Mouse (Mus musculus): ENCODE measurements at regions not wholly inside any gene's neighbourhood (a gene's known extent, or its start where the extent isn't known, plus 50 kb on each side); places are given as distances from the start of the nearest gene placed in this dataset.

DNA sequence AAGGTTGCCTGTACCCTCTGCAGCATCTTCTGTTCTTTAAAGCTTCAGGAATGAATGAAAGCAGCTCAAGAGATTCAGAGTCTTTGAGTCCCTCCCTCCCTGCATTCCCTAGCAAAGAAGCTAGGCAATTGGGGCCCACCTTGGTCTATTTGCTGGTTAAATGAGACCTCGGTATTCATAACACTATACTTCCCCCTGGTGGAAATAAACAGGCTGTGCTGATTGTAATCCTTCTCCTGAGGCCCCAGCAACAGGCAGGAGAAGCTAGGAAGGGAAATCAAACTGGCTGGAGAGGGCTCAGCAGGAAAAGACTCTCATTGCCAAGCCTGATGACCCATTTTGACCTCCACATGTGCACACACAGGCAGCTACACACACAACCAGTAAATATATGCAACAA lies 137.1 kb downstream of the Sh3bp4 start:
- DNase-seq = no peak

DNA sequence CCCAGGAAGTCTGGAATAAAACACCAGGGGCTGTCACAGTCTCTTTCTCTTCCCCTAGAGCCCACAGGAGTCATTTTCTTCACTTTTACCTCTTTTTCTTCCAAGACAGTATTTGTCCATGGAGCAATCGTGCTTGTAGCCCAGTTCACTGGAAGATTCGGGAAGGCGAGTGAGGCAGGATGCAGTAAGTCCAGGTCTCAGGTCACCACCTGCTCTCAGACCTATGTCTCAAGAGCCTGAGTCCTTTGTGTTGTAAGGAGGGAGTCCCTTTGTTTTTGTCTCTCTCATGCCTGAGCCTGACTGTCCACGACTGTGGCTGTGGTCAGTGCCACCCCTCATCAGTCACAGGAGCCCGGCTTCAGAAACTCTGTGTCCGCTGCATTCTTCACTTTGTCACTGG lies 140.9 kb downstream of the Sh3bp4 start:
- DNase-seq = no peak

DNA sequence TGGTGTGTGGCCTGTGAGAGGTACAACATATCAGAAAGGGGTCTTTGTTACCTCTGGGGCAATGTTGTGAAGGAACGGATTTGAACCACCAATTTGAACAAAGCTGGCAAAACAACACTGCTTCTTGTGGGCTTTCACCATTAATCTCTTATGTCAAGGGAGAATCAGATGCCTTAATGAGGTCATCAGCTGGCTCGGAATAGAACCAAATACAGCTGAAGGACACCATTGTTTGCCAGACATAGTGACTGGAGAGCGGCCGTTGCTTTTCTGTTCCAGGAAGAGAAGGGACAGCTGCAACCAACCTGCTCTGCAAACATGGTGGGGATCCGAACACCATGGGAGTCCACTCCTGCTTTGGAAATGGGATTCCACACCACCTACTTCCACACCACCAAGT lies 158.2 kb downstream of the Sh3bp4 start:
- peak; percentile 31 for DNase-seq

DNA sequence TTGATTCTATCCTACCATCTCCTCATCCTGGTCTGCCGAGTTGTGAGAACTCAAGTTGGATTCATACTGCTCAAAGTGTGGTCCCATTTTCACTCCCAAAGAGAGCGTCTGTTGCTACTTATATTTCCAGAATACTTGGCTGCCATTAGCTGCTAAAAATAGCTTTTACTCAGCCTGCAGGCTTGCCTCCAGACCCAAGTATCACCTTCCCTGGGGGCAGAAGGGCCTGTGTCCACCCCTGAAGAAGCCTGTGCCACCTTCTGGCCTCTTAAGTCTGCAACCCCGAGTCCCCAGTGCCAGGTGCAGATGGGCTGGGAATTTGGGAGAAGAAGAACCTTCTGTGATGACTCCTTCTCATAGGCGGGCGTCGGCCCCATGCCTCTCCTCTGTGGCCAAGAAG lies 161.5 kb downstream of the Sh3bp4 start:
- no peak for DNase-seq

DNA sequence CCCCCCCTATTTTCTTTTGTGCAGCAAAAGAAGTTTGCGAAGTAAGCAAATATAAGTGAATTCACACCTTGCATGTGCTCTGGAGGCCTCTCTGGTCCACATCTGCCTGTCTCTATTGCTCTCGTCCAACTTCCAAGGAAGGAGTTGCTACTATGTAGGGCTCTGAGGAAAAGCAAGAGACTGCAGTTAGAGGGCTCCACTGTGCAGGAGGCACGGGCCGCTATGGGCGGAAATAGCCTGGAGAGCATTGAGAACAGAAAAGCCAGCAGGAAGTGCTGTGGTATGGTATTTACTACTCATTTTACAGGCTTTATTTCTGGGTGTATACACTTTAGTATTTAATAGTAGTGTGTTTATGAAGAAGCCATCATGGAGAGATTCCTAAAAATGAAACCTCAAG lies 162.2 kb downstream of the Sh3bp4 start:
- DNase-seq = no peak

DNA sequence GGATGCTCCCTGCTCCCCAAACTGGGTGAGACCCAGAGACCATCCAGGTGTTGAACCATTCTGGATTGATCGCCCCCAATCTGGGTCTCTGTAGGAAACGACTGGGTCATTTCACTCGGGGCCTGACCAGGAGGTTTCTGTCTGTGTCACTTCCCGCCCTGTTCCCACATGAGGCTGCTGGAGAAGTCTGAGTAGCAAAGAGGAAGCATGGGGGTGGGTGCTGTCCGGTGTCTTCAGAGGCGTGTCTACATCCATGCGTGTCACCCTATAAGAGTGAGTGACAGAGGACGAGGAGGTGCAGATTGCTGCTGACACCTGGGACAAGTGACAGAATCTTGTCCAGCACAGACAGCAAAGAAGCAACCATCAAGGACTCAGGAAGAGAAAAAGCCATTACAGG lies 164.7 kb downstream of the Sh3bp4 start:
- no peak for DNase-seq

DNA sequence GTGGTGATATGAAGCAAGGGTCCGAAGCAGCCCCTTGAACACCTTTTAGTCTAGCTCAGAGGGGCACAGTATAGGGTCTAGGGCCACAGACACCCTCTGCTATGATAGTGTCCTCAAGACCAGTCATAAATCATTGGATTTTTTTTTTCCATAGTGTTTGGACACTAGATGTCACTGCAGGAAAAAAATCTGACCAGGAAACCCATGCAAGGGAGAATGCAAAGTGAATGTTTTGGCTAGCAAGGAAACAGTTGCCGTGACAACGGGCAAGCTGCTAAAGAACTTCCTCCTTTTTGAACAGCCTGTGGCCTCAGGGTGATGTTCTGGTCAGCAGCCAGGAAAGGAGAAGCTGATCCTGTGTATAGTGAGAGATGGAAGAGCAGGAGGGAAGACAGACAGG lies 165.1 kb downstream of the Sh3bp4 start:
- DNase-seq = peak; percentile 65

DNA sequence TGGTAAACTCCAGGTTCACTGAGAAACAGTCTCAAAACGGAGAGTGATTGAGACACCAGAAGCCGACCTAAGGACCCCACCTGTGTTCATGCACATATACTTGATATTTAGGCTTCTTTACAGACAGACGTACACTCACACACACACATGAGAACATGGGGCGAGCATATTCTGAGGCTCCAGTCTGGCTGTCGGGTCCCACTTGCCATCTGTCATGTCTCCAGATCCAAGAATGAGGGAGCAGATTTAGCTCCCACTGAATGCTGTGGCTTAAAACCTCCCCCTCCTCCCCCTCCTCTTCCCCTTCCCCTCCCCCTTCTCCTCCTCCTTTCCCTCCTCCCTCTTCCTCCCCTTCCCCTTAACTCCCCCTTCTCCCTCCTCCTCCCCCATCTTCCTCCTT lies 167.5 kb downstream of the Sh3bp4 start:
- no peak for DNase-seq

DNA sequence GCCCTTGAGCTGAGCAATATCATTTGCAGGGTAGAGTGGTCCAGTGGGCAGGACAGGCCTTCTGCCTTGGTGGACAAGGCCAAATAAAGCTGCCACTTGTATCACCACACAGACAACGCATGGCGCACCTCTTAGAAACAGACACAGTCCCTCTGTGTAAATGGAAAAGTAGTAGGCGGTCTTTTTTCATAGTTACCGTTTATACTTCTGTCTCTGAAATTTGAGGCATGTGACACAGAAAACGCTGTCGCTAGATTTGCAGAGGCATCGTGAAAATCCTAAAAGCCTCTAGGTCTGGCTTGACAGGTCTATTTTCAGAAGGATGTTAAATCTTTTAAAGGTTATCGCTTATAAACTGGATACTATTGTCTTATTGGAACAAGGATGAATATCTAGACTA lies 174.4 kb downstream of the Sh3bp4 start:
- DNase-seq = no peak

DNA sequence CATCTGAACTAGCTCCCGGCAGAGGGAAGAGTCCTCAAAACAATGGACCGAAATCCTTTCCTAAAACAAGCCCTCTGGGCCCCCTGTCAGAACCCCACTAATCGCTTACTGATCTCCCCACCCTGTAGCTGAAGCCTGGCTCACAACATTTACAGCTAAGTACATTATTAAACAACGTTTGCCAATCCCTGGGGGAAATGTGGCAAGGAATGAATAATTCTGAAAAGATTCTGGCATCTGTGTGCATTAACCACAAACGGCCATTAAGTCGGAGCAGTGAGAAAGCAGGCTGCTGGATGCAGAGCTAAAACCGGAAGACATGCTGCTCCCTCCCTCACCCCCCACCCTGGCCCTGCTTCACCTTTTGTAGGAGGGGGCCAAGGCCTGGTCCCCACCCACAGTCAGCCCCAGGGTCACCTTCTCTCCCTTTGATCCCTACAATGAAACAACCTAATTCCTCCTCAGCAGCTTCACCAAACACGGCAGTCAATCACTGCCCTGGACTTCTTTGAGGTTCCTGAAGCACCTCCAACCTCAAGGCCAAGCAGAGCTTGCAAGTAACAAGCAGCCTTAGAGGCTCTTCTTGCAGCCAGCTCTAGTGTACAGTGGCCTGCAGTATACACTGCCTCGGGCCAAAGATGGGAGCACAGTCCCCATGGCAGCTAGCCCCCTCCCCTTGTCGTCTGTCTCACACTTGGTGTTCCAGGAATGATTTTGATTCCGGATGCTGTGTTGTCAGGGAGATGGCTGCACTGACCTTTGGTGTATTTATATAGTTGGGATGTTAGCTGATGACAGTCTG lies 175.2 kb downstream of the Sh3bp4 start:
- DNase-seq = no peak

DNA sequence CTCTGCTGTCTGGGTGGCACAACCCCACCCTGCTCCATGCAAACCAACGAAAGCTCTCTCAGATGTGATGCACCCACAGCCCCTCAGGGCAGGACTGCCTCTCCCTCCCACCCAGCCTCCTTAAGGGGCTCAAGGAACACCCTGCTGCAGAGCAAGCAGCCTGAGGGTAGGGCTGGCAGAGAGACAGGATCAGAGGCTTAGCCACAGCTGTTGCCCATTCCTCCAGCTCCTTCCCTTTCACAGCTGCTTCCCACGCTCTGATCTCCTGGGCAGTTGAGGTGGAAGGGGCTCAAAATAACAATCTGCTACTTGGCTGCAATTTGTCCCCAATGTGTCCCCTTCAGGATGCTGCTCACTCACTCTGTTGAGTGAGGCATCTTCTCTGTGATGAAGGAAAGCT lies 181.5 kb downstream of the Sh3bp4 start:
- DNase-seq = no peak

DNA sequence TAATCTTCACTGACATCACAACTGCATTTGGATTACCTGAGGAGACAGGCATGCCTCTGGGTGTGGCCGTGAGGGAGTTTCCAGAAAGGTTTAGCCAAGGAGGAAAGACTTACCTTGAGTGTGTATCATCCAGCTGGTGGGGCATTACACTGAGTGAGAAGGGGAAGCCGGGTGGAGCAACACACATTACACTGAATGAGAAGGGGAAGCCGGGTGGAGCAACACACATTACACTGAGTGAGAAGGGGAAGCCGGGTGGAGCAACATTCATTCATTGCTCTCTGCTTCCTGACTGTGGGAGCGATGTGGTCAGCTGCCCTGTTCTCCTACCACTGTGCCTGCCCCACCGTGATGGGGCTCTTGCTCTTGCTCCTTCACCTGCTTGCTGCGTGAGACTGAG lies 182.3 kb downstream of the Sh3bp4 start:
- no peak for DNase-seq

DNA sequence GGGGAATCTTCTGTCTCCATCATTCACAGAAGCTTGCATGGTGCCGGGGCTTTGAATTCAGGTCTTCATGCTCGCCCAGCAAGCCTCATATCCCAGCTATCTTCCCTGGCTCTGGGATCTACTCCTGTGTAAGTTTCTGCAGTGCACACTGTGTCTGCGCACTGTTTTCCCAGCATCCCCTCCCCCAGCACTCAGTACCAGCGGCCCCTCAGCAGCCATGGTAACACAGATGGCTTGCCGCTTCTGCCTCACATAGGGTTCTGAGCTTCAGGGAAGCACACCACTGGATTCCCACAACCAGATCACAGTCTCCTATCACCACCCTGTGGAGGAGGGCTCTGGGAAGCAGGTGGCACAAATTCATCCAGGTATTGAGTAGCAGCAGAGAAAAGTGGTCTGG lies 187.7 kb downstream of the Sh3bp4 start:
- no peak for DNase-seq

DNA sequence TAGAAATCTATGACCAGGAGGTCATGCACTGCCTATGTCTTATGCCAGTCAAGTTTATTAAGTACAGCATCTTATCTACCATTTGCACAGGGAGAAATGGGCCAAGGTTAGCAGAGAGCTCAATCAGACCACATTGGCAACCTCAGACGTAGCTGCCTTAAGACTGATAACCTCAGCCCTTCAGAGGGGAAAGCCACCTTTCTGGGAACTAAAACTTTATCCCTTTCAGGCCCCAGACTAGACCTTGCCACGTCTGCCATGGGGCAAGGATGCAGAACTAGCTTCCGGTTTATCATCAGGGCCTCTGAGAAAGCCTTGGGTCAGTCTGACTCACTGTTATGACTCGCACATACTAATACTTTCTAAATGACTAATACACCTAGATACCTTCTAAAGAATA lies 188.8 kb upstream of the Agap1 start:
- DNase-seq = no peak

DNA sequence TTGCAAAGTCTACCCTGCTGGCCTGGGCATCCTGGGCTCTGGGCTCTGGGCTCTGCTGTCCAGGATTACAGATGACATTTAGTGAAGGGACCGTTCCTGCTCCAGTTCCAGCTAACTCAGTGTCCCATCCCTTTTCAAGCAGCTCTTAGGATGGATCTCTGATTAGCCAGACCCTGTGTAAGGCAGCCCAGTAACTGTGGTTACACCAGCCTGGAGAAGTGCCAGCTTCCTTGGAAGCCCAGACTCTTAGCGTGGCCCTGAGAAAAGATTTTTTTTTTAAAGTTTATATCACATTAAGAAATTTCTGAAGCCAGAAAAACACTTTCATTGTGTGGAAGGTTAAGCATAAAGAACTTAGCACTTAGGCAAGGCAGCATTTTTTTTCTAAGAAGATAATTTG lies 185.8 kb upstream of the Agap1 start:
- DNase-seq = peak; percentile 49

DNA sequence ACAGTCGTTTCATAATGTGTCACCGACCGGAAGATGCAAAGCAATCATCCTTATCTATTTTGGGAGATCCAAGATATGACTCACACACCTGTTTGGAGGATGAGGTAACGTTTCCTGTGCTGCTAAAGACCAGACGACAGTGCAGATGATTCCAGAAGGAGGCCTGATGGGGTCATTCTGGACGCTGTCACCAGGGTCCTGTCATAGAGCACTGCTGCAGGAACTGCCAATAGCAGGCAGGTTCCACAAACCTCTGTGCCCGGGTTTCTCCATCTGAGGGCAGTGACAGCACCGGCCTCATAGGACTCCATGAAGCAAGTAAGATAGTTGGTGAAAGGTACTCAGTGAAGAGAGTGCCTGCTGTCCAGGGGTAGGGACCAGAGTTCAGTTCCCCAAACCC lies 182.9 kb upstream of the Agap1 start:
- DNase-seq = no peak

DNA sequence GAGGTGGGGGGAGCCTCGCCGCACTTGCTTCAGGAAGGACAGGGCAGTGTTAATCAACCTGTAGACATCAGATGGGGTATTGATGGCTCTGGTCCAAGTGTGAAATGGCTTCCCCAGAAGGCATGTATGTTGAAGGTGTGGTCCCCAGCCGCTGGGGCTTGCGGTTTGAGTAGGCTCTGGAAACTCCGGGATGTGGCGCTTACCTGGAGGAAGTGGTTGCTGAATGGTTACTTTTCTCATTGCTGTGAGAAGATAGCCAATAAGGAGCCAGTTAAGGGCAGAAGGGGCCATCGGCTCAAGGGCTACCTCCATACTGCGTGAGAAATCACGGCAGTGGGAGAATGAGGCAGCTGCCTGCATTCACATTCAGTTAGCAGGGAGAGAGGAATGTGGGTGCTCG lies 181.6 kb upstream of the Agap1 start:
- DNase-seq = no peak

DNA sequence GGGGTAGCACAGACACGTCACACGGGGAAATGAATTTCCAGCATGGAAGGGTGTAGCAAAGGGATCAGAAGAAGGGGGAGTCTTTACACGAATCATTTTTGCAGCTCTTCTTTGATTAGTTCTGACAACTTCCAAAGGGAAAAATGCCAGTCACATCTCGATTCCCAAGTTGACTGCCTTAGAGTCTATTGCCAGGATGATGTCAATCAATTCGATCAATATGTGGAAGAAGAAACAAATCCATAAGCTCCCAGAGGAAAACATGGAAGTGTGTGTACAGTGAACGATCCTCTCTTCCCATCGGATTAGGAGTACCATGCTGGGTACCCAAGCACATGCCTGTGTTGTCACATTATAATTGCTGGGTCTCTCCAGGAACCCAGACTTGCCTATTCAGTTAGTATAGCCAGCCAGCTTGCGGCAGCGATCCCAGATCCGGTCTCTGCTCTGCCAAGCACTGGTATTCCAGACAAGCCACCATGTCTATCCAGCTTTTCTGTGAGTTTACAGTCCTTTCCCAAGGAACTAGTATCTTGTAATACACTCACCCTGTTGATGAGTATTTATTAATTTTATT lies 180.7 kb upstream of the Agap1 start:
- DNase-seq = no peak

DNA sequence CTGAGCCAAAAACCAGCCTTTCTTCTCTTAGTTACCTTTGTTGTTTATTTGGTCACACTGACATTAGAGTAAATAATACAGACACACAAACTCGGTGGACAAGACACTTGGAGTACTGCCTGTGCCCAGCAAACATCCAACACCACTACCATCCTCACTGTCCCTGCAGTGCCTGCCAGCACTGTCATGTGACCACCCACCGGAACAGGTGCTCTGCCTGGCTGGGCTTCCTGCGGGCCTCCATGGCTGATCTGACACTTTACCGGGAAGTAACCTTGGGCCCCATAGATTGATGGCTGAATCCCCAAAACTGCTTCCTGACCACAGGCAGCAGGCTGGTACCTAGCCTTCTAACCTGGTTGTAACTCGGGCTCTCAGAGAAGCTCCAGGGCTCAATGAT lies 175.2 kb upstream of the Agap1 start:
- no peak for DNase-seq

DNA sequence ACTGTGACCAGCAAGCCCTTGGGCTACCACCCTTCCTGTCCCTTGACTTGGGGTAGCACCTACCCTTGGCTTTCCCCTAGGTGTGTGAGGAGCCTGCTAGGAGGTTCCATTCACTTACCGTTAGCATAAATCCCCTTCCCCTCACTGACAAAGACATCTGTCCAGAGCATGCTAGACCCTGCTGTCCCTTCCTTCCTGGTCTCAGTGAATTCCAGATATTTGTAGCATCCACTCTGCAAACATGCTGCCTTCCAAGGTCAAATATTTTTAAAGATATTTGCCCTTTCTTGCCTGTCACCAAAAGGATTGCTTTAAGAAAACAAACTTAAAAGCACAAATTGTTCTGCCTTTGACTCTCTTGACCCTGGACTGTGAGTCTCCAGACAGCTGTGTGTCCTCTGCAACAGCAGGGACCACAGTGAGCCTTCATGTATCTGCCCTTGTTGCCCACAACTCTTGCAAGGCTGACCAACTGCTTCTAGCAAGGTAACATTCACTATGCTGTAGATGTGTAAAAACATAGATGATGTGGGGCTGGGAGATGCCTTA lies 173.4 kb upstream of the Agap1 start:
- DNase-seq = no peak

DNA sequence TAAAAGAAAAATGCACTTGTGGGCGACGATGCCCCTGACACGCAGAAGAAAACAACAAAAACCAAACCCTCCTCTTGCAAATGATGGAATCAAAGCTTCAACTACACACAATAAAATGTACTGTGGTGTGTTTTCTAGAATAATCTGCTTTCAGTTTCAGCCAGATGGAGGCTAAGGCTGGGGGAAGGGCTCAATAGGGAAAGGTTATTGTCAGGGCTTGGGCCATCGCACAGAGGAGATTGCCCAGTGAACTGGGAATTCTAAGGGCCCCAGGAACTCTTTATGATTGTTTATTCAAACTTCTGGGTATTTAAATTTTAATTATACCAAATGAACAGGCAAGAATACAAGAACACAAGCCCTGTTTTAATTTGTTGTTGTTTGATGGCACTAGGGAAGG lies 169.6 kb upstream of the Agap1 start:
- no peak for DNase-seq

DNA sequence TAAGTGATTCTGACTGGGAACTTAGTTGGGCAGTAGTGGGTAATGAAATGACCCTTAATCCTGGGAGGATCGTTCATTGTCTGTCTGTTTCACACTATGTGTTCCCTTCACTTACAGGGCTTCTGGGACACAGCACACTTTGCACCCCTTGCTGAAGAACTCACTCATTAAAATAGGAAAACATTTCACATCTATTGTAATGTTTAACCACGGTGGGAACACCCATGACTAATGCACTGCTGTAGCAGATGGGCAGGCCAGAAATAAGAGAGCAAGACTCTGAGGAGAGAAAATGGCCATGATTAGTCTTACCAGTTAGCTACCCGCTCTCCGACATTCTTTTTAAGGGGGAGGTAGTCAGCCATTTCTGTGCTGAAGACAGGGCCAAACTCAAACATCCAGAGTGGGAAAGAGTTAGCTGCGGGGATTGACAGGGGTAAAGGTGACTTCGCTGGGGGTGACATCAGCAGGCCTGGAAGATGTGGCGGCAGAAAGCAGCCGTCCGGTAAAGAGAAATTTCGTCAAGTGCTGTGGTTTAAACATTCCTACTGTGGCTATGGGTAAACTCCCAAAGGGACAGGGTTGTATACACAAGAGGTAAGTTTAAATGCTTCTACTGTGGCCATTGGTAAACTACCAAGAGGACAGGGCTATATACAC lies 167.3 kb upstream of the Agap1 start:
- no peak for DNase-seq

DNA sequence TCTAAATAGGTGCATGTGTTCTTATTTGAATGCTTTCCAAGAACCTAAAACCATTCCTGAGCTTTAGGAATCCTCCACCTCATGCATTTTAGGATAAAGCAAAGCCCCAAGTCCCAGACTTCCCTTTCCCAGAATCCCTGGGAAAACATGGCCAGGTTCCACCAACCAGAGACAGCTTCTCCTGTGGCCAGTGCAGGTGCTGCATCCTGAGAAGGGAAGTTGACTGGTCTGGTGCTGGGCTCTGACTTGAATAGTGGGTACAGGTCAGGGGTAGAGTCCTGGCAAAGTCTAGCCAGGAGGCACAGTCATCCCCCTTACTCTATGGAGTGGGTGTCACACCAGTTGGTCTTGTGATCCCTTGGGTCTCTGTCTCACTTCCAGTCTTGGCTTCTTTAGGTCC lies 166.6 kb upstream of the Agap1 start:
- DNase-seq = no peak

DNA sequence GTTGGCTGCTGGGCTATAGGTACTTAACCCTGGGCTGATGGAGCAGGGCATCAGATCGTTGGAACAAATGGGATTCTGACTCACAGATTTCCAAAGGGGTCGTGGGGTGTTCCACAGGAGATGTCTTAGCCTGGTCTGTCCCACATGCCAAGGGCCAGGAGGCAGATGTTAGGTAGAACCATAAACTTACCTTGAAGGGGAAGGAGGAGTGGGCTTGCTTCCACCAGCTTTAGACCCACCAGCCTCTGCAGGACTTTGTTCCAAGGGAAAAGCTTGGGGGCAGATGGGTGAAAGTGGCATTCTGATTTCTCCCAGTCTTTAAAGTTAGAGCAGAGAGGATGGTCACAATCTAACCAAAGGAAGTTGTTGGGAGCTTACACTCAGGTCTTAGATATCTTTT lies 165.7 kb upstream of the Agap1 start:
- DNase-seq = no peak
